Mouse (Mus musculus): ENCODE measurements around the gene Mlxip.

- TF ChIP-seq CTCF (IDR thresholded peaks at IDR 0.05; ENCODE audit: extremely low read depth, insufficient read depth, insufficient read length, insufficient replicate concordance) (no peak), POLR2A (IDR thresholded peaks at IDR 0.05; ENCODE audit: low read depth, low read length) (no peak)
Measured at GRCm38 (mm10) chr5:123345853-123346654, 48.5 kb upstream of the Mlxip start.

Measured in spleen, adult 2 months (tissue).